Mouse (Mus musculus) stomach, postnatal 0 days (tissue): ENCODE data around the gene Tuba8.

ENCODE experiments used
- CTCF ChIP-seq: IDR thresholded peaks from 2 replicates; pipeline ENCODE4 v1.5.1; 2016; ENCODE audit warnings: antibody characterized with exemption, low read depth, mild to moderate bottlenecking, moderate library complexity
- EP300 ChIP-seq: optimal IDR thresholded peaks from 2 replicates; pipeline ENCODE3; 2016; ENCODE audit warnings: antibody characterized with exemption

DNA sequence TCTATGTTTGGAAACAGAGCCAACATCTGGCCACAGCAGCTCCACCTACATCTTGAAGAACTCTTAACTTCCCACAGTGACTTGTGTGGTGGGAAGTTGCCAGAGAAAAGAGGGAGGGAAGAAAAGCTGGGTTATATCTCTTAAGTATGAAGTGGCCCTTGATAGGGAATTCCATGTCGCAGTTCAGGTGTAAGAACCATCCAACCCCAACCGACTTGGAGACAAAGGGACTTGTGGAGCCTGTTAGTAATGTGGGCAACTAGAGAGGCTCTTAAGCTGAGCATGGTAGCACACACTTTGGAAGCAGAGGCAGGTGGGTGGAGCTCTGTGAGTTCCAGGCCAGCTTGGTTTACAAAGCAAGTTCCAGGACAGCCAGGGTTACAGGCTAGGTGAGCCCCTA is 912 bp upstream of the Tuba8 start:
- TF ChIP-seq CTCF (no peak), EP300 (no peak)
